Mouse (Mus musculus) limb, embryonic 14.5 days (tissue): ENCODE results near the gene Pard3b. TPM values are rescaled to one million over a fixed set of nuclear protein-coding genes. Genes with fewer than 3 reads are reported as not detected.

ENCODE experiments used
- ATAC-seq: fragments of 200-750 bp; cut with Nextera tagmentation; 2 replicates; pipeline ENCODE4 v1.8.0; 2017; ENCODE audit warnings: low read depth, moderate number of reproducible peaks, moderate TSS enrichment; ENCODE audit not compliant: low FRiP score
- DNase-seq: peaks from one replicate; pipeline ENCODE4 v3.0.0-alpha.2; 2015; ENCODE audit warnings: low spot score
- H3K27ac ChIP-seq: fragments of 300-500 bp; sonication (generic); replicated peaks from 2 replicates; pipeline ENCODE4 v1.5.1; 2014; ENCODE audit warnings: low read depth, mild to moderate bottlenecking, low read length, moderate library complexity, mixed read lengths
- H3K27me3 ChIP-seq: fragments of 300-500 bp; sonication (generic); 2 replicates; pipeline ENCODE4 v1.6.1; 2014; ENCODE audit warnings: low read length, mixed read lengths; ENCODE audit not compliant: control insufficient read depth, insufficient read depth
- H3K36me3 ChIP-seq: fragments of 300-500 bp; sonication (generic); 2 replicates; pipeline ENCODE4 v1.6.1; 2014; ENCODE audit warnings: mild to moderate bottlenecking, low read length, moderate library complexity, mixed read lengths; ENCODE audit not compliant: control insufficient read depth, insufficient read depth
- H3K4me1 ChIP-seq: fragments of 300-500 bp; sonication (generic); 2 replicates; pipeline ENCODE4 v1.6.1; 2014; ENCODE audit warnings: antibody characterized with exemption, low read length, mixed read lengths; ENCODE audit not compliant: control insufficient read depth, insufficient read depth
- H3K4me2 ChIP-seq: fragments of 300-500 bp; sonication (generic); replicated peaks from 2 replicates; pipeline ENCODE4 v1.6.1; 2014; ENCODE audit warnings: low read depth, mild to moderate bottlenecking, low read length, moderate library complexity; ENCODE audit not compliant: severe bottlenecking
- H3K4me3 ChIP-seq: fragments of 300-500 bp; sonication (generic); replicated peaks from 2 replicates; pipeline ENCODE4 v1.5.1; 2014; ENCODE audit warnings: low read length
- H3K9ac ChIP-seq: fragments of 300-500 bp; sonication (generic); 2 replicates; pipeline ENCODE4 v1.6.1; 2014; ENCODE audit warnings: mild to moderate bottlenecking, low read depth, low read length, moderate library complexity; ENCODE audit not compliant: severe bottlenecking
- H3K9me3 ChIP-seq: fragments of 300-500 bp; sonication (generic); 2 replicates; pipeline ENCODE4 v1.6.1; 2016; ENCODE audit warnings: low read length; ENCODE audit not compliant: control insufficient read depth
- POLR2A ChIP-seq: fragments of 200-500 bp; IDR thresholded peaks from 2 replicates; pipeline ENCODE4 v1.8.0; 2012; ENCODE audit warnings: inconsistent platforms, mild to moderate bottlenecking, moderate library complexity, borderline replicate concordance; ENCODE audit not compliant: insufficient read depth, insufficient read length; ENCODE audit errors: extremely low read depth
- WGBS: fragments of 180-500 bp; shearing (Covaris S2); extraction: QIAGEN DNeasy Blood & Tissue Kit; methylation state at CpG from one replicate; pipeline ENCODE4 v1.1.7; 2014; 5-methylcytosine and 5-hydroxymethylcytosine counted together
- polyA plus RNA-seq, 2 experiments: library from polyadenylated mRNA; depleted of rRNA in 1 of 2; stranded (reverse) in 1 of 2; unstranded in 1 of 2; fragments of >200 nt; fragmentation: Nextera tagmentation in 1 of 2; extraction: Ambion mirVana in 1 of 2; gene quantifications; 2 replicates each; pipeline versions ENCODE4 v1.2.1 to v1.2.3; 2012 to 2014

Pard3b gene
- polyA plus RNA-seq, 2 experiments, result 5.3 to 21.0 TPM

DNA sequence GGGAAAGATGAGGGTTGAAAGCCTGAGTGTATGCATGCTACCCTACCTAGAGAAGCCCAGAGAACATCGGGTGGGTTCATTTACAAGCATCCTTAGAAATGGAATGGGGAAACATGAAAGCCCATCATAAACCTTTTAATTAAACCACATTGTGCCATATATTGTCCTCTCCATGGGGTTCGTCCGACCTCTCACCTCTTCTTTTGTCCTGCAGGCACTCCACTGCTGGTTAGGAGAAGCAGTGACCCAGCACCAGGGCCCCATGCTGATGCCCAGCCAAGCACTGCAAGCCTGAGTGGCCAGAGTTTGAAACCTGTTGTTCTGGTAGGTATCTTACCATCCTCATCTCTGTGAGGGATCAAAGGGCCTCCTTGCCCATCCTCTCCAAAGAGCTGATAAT is 437.5 kb downstream of the Pard3b start:
- no peak for ATAC-seq
- Histone ChIP-seq H3K9ac (no peak overlapping the region), H3K9me3 (no peaks in the 10 kb centered on the region), H3K4me1 (no peaks in the 10 kb centered on the region), H3K27ac (no peak overlapping the region), H3K4me3 (no peak overlapping the region), H3K36me3 (no peaks in the 10 kb centered on the region), H3K4me2 (no peak overlapping the region), H3K27me3 (no peaks in the 10 kb centered on the region)
- no peak for TF ChIP-seq POLR2A
- WGBS, result 34% methylated on average over 3 of the region's 3 CpGs
- DNase-seq, result no peak

DNA sequence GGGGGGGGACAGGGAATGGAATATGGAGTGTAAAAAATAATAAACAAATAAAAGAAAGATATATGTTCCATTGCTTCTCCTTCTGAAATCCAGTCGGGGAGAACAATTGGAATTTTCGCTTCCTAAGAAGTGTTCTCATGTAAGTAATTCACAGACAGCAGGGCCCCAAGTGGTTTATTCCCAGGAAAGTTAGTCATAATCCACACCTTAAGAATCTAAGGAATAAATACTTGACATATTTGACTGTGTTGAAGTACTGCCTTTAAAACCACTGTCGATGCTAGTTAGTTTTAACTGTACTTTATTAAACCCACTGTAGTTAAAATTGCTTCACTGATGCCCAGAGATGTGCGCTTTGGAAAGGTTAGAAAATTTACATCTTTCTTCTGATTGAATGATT is 442.5 kb downstream of the Pard3b start:
- WGBS, result 71% methylated on average over 4 of the region's 4 CpGs
- ATAC-seq, result no peak
- Histone ChIP-seq H3K9me3 (no peaks in the 10 kb centered on the region), H3K4me1 (peaks cover 3% of the 10 kb centered on the region; the same call in 1 of the 2 replicates), H3K4me2 (no peak overlapping the region), H3K27ac (no peak overlapping the region), H3K4me3 (no peak overlapping the region), H3K36me3 (no peaks in the 10 kb centered on the region), H3K9ac (no peak overlapping the region), H3K27me3 (no peaks in the 10 kb centered on the region)
- no peak for DNase-seq
- no peak for TF ChIP-seq POLR2A

DNA sequence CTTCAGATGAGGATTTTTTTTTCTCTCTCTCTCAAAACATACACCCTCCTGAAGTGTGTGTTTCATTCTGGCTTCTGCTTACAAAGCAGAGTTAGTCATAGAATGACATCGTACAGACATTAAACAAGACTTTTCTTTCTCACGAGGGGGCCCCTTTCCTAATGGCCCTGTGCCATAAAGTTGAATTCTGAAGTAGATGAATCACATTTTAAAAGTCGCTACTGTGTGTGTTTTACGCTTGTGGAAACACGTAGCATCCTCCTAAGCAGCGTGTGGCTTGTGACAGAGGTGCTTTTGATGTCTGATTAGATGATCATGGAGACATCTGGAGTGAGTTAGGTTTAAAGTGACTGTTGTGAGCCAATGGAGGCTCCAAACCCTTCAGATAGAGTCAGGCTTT is 447.4 kb downstream of the Pard3b start:
- Histone ChIP-seq H3K4me1 (peaks cover 3% of the 10 kb centered on the region; the same call in 1 of the 2 replicates), H3K9me3 (no peaks in the 10 kb centered on the region), H3K9ac (no peak overlapping the region), H3K36me3 (no peaks in the 10 kb centered on the region), H3K4me2 (no peak overlapping the region), H3K27ac (no peak overlapping the region), H3K4me3 (no peak overlapping the region), H3K27me3 (no peaks in the 10 kb centered on the region)
- DNase-seq, result peak; percentile 38
- WGBS, result 7% methylated on average over 6 of the region's 6 CpGs
- ATAC-seq, result no peak
- TF ChIP-seq POLR2A, result no peak

DNA sequence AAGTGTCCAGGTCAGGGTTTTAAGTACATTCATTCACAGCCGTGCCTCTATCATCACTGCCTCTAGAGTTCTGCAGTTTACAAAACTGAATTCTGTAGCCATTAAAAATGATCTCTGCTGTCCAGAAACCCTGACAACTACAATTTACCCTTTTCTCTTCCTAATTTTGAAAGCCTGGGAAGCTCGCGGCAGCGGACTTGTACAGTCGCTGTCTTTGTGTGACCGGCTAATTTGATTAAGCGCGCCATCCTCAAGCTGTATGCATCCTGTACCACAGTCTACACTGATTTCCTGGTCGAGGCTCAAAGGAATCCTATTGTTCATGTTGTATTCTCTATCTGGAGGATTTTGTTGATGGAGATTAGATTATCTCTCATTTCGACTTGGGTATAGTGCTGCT is 448.8 kb downstream of the Pard3b start:
- 81% methylated on average over 10 of the region's 10 CpGs for WGBS
- Histone ChIP-seq H3K36me3 (no peaks in the 10 kb centered on the region), H3K9ac (no peak overlapping the region), H3K4me1 (peaks cover 3% of the 10 kb centered on the region; the same call in 1 of the 2 replicates), H3K27me3 (no peaks in the 10 kb centered on the region), H3K9me3 (no peaks in the 10 kb centered on the region), H3K4me2 (no peak overlapping the region), H3K27ac (no peak overlapping the region), H3K4me3 (no peak overlapping the region)
- TF ChIP-seq POLR2A, result no peak
- no peak for DNase-seq
- no peak for ATAC-seq

DNA sequence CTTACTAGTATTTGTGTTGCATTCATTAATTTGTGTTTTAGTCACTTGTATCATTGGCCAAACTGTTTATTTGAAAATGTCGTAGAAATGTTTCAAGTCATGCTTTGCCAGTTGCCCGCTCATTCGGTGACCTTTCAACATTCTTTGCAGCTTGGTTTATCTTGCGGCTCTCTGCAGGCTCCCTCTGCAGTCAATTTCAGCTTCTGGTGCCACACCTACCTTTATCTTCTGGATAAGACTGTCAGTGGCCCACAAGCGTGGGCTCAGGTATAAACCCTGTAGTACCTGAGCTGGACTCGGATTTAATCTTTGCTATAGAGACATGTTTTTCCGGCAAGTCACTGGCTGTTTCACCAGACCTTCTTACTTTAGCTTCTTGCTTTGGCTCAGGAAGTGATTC is 456.3 kb downstream of the Pard3b start:
- no peak for TF ChIP-seq POLR2A
- H3K27me3 ChIP-seq, result no peaks in the 10 kb centered on the region
- DNase-seq, result no peak
- no peak for ATAC-seq
- no peaks in the 10 kb centered on the region for H3K4me1 ChIP-seq
- H3K9me3 ChIP-seq, result no peaks in the 10 kb centered on the region
- no peak overlapping the region for H3K4me2 ChIP-seq
- 93% methylated on average over 7 of the region's 7 CpGs for WGBS
- no peak overlapping the region for H3K27ac ChIP-seq
- no peak overlapping the region for H3K9ac ChIP-seq
- H3K36me3 ChIP-seq, result no peaks in the 10 kb centered on the region
- no peak overlapping the region for H3K4me3 ChIP-seq

DNA sequence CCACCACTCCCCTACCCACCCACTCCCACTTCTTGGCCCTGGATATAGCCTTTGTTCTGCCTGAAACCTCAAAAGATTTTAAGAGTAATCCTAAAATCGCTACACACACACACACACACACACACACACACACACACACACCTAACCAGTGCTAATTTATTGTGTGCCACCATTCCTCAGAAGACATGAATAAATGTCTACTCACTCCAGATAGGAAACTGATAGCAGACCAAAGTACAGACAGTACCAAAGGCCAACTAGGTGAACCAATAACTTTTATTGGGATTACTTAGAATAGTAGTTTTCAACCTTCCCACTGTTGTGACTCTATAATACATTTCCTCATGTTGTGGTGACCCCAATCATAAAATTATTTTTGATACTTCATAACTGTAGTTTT is 483.8 kb downstream of the Pard3b start:
- no peak overlapping the region for H3K4me3 ChIP-seq
- H3K36me3 ChIP-seq, result no peaks in the 10 kb centered on the region
- H3K27me3 ChIP-seq, result no peaks in the 10 kb centered on the region
- H3K9me3 ChIP-seq, result no peaks in the 10 kb centered on the region
- no peak for ATAC-seq
- no peak for DNase-seq
- H3K4me1 ChIP-seq, result no peaks in the 10 kb centered on the region
- H3K4me2 ChIP-seq, result no peak overlapping the region
- WGBS, result 100% methylated on average over 1 of the region's 1 CpGs
- H3K27ac ChIP-seq, result no peak overlapping the region
- no peak overlapping the region for H3K9ac ChIP-seq
- TF ChIP-seq POLR2A, result no peak
